Mouse (Mus musculus) WW6 (cell line): ENCODE measurements around the gene Anapc11.

Experiments used
- DNase-seq: peaks from one replicate; pipeline ENCODE4 v3.0.0-alpha.2; 2013; ENCODE audit warnings: low read depth, low spot score

The Anapc11 gene

GRCm38 (mm10) chr11:120627468-120628300, 29.5 kb downstream of the Anapc11 start:
- no peak for DNase-seq

GRCm38 (mm10) chr11:120628601-120629340, 30.6 kb downstream of the Anapc11 start:
- no peak for DNase-seq

- DNase-seq, result no peak
These were observed 31.1 kb downstream of the Anapc11 start for GRCm38 (mm10) chr11:120629341-120629730.

GRCm38 (mm10) chr11:120629911-120630310, 31.7 kb downstream of the Anapc11 start:
- DNase-seq, result no peak

GRCm38 (mm10) chr11:120630401-120630871, 32.2 kb downstream of the Anapc11 start:
- no peak for DNase-seq

- no peak for DNase-seq
These were observed 32.9 kb downstream of the Anapc11 start for GRCm38 (mm10) chr11:120630881-120631725.

GRCm38 (mm10) chr11:120631726-120632448, 33.7 kb downstream of the Anapc11 start:
- no peak for DNase-seq

GRCm38 (mm10) chr11:120632559-120633519, 34.6 kb downstream of the Anapc11 start:
- no peak for DNase-seq

- peak; percentile 98 for DNase-seq
These were observed 35.5 kb downstream of the Anapc11 start, which contains the start of gene Mafg for GRCm38 (mm10) chr11:120633520-120634343. Gene Mafg, minus strand, starts transcription at chr11:120633600.

- no peak for DNase-seq
These were observed 36.6 kb downstream of the Anapc11 start for GRCm38 (mm10) chr11:120634810-120635209.

- DNase-seq, result no peak
These were observed 43.0 kb downstream of the Anapc11 start for GRCm38 (mm10) chr11:120641255-120641654.

- DNase-seq, result no peak
These were observed 43.6 kb downstream of the Anapc11 start for GRCm38 (mm10) chr11:120641869-120642268.

GRCm38 (mm10) chr11:120642939-120643600, 44.8 kb downstream of the Anapc11 start:
- no peak for DNase-seq

GRCm38 (mm10) chr11:120643601-120643987, 45.4 kb downstream of the Anapc11 start, which contains the start of gene Pycr1:
Gene Pycr1, minus strand, starts transcription at chr11:120643769.
- DNase-seq, result peak; percentile 90

- DNase-seq, result no peak
These were observed 49.0 kb downstream of the Anapc11 start for GRCm38 (mm10) chr11:120647047-120647830.

GRCm38 (mm10) chr11:120648001-120648476, 49.8 kb downstream of the Anapc11 start, which contains the start of gene Myadml2:
Gene Myadml2, minus strand, starts transcription at chr11:120648158.
- peak; percentile 75 for DNase-seq

GRCm38 (mm10) chr11:120651872-120652271, 53.7 kb downstream of the Anapc11 start:
- DNase-seq, result no peak
